Mouse (Mus musculus): ENCODE data around the gene Qk.

Gene Qk

GRCm38 (mm10) chr17:10251252-10251958 is 68.2 kb downstream of the Qk start:
- DNase-seq (ENCODE audit: low read depth, low spot score), result no peak

- DNase-seq (ENCODE audit: low read depth, low spot score), result no peak
Measured at GRCm38 (mm10) chr17:10240081-10240480, 79.6 kb downstream of the Qk start.

- DNase-seq (ENCODE audit: low read depth, low spot score), result no peak
Measured at GRCm38 (mm10) chr17:10236595-10236994, 83.1 kb downstream of the Qk start.

- no peak for DNase-seq (ENCODE audit: low read depth, low spot score)
Measured at GRCm38 (mm10) chr17:10232406-10232805, 87.2 kb downstream of the Qk start.

- no peak for DNase-seq (ENCODE audit: low read depth, low spot score)
Measured at GRCm38 (mm10) chr17:10227798-10228538, 91.7 kb downstream of the Qk start.

GRCm38 (mm10) chr17:10216164-10216563 is 103.5 kb downstream of the Qk start:
- DNase-seq (ENCODE audit: low read depth, low spot score), result no peak

GRCm38 (mm10) chr17:10209154-10209777 is 110.4 kb downstream of the Qk start:
- DNase-seq (ENCODE audit: low read depth, low spot score), result peak; percentile 6

- DNase-seq (ENCODE audit: low read depth, low spot score), result no peak
Measured at GRCm38 (mm10) chr17:10198662-10199061, 121.0 kb downstream of the Qk start.

GRCm38 (mm10) chr17:10198231-10198630 is 121.4 kb downstream of the Qk start:
- no peak for DNase-seq (ENCODE audit: low read depth, low spot score)

GRCm38 (mm10) chr17:10195703-10196102 is 124.0 kb downstream of the Qk start:
- no peak for DNase-seq (ENCODE audit: low read depth, low spot score)

- DNase-seq (ENCODE audit: low read depth, low spot score), result no peak
Measured at GRCm38 (mm10) chr17:10190857-10191256, 128.8 kb downstream of the Qk start.

- no peak for DNase-seq (ENCODE audit: low read depth, low spot score)
Measured at GRCm38 (mm10) chr17:10188481-10188880, 131.2 kb downstream of the Qk start.

GRCm38 (mm10) chr17:10187431-10188020 is 132.1 kb downstream of the Qk start:
- DNase-seq (ENCODE audit: low read depth, low spot score), result no peak

GRCm38 (mm10) chr17:10181761-10182160 is 137.9 kb downstream of the Qk start:
- DNase-seq (ENCODE audit: low read depth, low spot score), result no peak

GRCm38 (mm10) chr17:10177096-10177495 is 142.6 kb downstream of the Qk start:
- peak; percentile 28 for DNase-seq (ENCODE audit: low read depth, low spot score)

- DNase-seq (ENCODE audit: low read depth, low spot score), result no peak
Measured at GRCm38 (mm10) chr17:10161258-10161657, 158.4 kb downstream of the Qk start.

- DNase-seq (ENCODE audit: low read depth, low spot score), result no peak
Measured at GRCm38 (mm10) chr17:10160415-10160814, 159.2 kb downstream of the Qk start.

- no peak for DNase-seq (ENCODE audit: low read depth, low spot score)
Measured at GRCm38 (mm10) chr17:10152808-10153413, 166.7 kb downstream of the Qk start.

All from retina, postnatal 7 days (tissue).